Mouse (Mus musculus) ES-E14 (cell line): ENCODE data around the gene Btbd16.

Source experiments
- CHD2 ChIP-seq: IDR thresholded peaks from 2 replicates; pipeline ENCODE4 v1.6.1; 2014; ENCODE audit warnings: mild to moderate bottlenecking, low read depth, low read length, inconsistent platforms
- MAFK ChIP-seq: IDR thresholded peaks from 2 replicates; pipeline ENCODE4 v1.6.1; 2014; ENCODE audit warnings: mild to moderate bottlenecking, low read depth, low read length, inconsistent platforms; ENCODE audit not compliant: insufficient read depth
- ZNF384 ChIP-seq: IDR thresholded peaks from 2 replicates; pipeline ENCODE4 v1.6.1; 2012; ENCODE audit warnings: low read depth, low read length, inconsistent platforms

DNA sequence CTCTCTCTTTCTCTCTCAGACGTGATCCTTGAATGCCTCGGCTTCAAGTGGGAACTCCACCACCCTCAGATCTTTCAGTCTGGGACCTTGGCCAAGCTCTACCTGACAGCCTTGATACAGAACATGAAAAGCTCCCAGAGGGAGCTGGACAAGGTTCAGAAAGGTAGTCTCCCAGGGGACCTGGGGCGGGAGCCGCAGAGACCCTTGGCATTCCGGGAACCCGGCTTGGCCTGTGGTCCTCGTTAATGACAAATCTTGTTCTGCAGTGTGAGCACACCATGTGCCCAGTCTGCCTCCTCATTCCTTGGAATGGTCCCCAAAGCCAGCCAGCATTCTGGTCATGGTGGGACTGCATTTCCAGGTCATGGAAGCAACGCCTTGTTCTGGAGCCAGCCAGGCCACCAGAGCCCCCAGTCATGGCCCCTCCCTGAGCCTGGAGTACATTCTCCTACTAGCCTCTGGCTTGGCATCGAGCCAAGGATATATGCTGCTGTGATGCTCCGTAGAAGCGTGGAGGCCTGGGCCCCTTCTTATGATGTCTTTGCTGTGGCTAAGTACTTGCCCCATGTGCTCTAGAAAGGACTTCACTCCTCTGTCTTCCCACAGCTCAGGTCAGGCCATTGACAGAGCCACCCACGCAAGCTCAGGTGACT lies 12.2 kb downstream of the Btbd16 start:
- TF ChIP-seq CHD2 = no peak
- TF ChIP-seq MAFK = no peak
- TF ChIP-seq ZNF384 = no peak
